Mouse (Mus musculus) heart, embryonic 10.5 days (tissue): Measurements from ENCODE around the gene Tbx21. TPM values are rescaled to one million over a fixed set of nuclear protein-coding genes. Genes with fewer than 3 reads are reported as not detected.

Source experiments
- DNase-seq: peaks from one replicate; pipeline ENCODE4 v3.0.0-alpha.2; 2017; ENCODE audit warnings: low spot score
- H3K27ac ChIP-seq: fragments of 300-500 bp; sonication (generic); 2 replicates; pipeline ENCODE4 v1.5.1; 2016; ENCODE audit warnings: mild to moderate bottlenecking
- H3K27me3 ChIP-seq: fragments of 300-500 bp; sonication (generic); 2 replicates; pipeline ENCODE4 v1.6.1; 2016; ENCODE audit warnings: mild to moderate bottlenecking; ENCODE audit not compliant: poor library complexity, insufficient read depth, severe bottlenecking
- H3K36me3 ChIP-seq: fragments of 300-500 bp; sonication (generic); 2 replicates; pipeline ENCODE4 v1.6.1; 2016; ENCODE audit warnings: mild to moderate bottlenecking, moderate library complexity
- H3K4me1 ChIP-seq: fragments of 300-500 bp; sonication (generic); 2 replicates; pipeline ENCODE4 v1.6.1; 2016; ENCODE audit warnings: mild to moderate bottlenecking
- H3K4me3 ChIP-seq: fragments of 300-500 bp; sonication (generic); 2 replicates; pipeline ENCODE4 v1.5.1; 2016; ENCODE audit warnings: mild to moderate bottlenecking, moderate library complexity
- H3K9me3 ChIP-seq: fragments of 300-500 bp; sonication (generic); 2 replicates; pipeline ENCODE4 v1.6.1; 2016; ENCODE audit warnings: mild to moderate bottlenecking, moderate library complexity
- WGBS: fragments of 180-500 bp; shearing (Covaris S2); methylation state at CpG from one replicate; pipeline ENCODE4 v1.1.7; 2016; 5-methylcytosine and 5-hydroxymethylcytosine counted together
- polyA plus RNA-seq: library from polyadenylated mRNA; unstranded; fragments of >200 nt; fragmentation: Nextera tagmentation; extraction: Ambion mirVana; gene quantifications from 2 replicates; pipeline ENCODE4 v1.2.1, GENCODE M21; 2016

Gene Tbx21
- polyA plus RNA-seq: 0.21 TPM in 1 of 2 replicates, not detected in the other

DNA sequence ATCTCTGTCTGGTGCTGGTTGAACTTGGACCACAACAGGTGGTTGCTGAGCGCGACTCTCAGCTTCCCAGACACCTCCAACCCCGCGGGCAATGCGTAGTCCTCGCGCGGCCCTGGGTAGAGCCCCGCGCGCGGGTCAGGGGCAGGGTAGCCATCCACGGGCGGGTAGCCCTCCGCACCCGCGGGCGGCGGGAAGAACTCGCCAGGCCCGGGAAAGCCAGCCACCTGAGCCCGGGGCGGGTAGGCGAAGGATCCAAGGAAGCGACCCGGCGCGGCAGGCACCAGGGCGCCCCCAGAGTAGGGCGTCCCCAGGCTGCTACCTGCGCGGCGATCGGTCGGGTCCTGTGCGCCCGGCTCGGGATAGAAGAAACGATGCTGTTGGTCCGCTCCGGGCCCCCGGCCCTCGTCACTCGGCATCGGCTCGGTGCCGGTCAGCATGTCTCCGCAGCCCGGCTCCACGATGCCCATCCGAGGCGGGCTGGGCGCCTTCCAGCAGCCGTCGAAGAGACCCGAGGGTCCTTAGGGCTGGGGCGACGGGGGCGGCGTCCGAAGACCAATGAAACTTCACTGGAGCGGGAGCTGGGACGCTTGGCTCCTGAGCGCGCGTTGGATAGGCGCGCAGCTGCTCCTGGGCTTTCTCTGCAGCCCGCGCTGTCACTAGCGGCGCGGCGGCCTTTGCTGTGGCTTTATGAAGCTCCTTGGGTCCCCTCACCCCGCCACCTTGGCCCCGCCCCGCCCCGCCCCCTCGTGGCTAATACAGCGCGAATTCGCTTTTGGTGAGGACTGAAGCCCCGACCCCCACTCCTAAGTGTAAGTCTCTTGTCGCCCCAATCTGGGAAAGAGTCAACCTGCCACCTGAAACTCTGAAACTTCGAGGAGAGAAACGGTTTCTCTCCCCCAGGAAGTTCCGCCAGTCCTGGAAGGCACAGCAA lies at the start of gene Tbx21:
Tbx21 (minus strand) TSS at position 661 of the 931 bp plus-strand sequence.
- WGBS: under 1% methylated on average over 87 of the region's 87 CpGs

DNA sequence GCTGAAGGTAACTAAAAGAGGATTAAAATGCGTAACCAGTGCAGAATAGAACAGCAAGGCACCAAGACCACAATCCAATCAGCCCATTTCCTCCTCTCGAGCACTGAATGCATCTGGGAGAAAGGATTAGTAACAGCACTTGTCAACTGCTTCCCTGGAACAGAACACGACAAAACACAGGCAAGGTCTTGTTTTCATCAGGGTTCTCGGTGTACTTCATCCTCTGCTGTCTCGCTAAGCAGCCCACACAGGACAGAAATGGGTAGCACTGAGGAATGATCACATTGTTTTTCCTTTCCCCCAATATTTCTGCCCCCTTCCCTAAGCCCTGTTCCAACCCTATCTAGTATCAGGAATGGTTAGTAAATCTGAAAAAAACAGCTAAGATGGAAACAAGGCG lies 45.2 kb upstream of the Tbx21 start:
- no peak for DNase-seq

More for the DNA sequence above, at the start of gene Tbx21:
- H3K36me3 ChIP-seq: no peaks in the 10 kb centered on the region
- 0 out of 2 replicates have a peak within 1 kb of the TSS, but pooled peaks have one; percentile 16 for H3K27ac ChIP-seq
- H3K4me1 ChIP-seq: peaks cover 26% of the 10 kb centered on the region
- peaks cover 91% of the 10 kb centered on the region for H3K27me3 ChIP-seq
- peak within 1 kb of the TSS; percentile 58 for H3K4me3 ChIP-seq
- no peak for DNase-seq
- no peaks in the 10 kb centered on the region for H3K9me3 ChIP-seq

DNA sequence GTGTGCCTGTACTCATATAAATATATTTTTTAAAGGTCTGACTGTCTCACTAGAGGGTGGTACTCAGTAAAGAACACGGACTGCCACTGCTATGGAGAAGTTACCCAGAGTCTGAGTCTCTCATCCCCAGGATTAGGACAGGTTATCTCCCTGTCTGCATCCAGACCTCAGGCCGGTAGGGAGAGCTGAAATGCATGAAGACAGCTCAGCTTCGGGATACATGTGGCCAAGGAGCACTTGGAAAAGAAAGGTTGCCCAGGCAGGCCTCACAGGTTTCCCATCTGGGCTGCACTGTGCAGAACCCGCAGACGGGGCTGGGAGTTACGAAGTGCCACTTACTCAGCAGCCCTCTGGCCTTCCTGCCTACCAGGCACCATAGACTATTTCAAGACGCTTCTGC lies 41.9 kb upstream of the Tbx21 start:
- H3K36me3 ChIP-seq: peaks cover 76% of the 10 kb centered on the region
- H3K4me1 ChIP-seq: peaks cover 11% of the 10 kb centered on the region
- H3K9me3 ChIP-seq: no peaks in the 10 kb centered on the region
- no peak for DNase-seq
- no peaks in the 10 kb centered on the region for H3K27me3 ChIP-seq
- 82% methylated on average over 7 of the region's 7 CpGs for WGBS
- no peak overlapping the region for H3K27ac ChIP-seq
- H3K4me3 ChIP-seq: no peak overlapping the region

More for the DNA sequence above, 45.2 kb upstream of the Tbx21 start:
- WGBS: 62% methylated on average over 6 of the region's 6 CpGs
- Histone ChIP-seq H3K27ac (no peak overlapping the region), H3K4me3 (no peak overlapping the region), H3K27me3 (no peaks in the 10 kb centered on the region), H3K4me1 (no peaks in the 10 kb centered on the region), H3K9me3 (no peaks in the 10 kb centered on the region), H3K36me3 (peaks cover 99% of the 10 kb centered on the region)

DNA sequence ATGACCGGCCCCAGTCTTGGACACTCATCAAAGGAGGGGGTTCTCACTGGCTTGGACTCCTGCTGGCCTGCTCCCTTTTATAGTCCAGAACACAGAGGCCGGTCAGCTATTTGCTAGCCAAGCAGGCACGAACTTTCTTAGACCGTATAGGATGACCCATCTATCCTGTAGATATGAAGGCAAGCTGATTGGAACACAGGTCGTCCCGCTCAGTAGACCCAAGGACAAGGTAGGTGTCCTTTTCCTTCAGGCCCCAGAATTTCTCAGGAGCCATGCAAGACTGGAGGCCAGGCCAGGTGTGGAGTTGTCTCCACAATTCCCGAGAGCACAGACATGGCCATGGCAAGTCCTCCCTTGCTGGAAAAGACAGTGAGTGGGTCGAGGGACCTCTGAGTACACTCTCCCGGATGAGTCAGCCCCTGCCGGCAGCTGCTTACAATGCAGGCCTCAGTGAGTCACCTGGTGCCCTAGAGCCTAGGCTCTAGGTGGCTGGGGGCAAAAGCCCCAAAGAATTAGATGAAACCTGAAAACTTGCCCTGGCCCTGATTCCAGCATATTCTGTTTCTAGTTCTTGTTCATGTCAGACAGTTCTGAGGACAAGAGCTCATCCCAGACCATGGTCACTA lies 37.6 kb upstream of the Tbx21 start:
- DNase-seq: no peak
- H3K27me3 ChIP-seq: peaks cover 20% of the 10 kb centered on the region
- peaks cover 35% of the 10 kb centered on the region for H3K36me3 ChIP-seq
- WGBS: 28% methylated on average over 10 of the region's 10 CpGs
- H3K4me3 ChIP-seq: no peak overlapping the region
- H3K9me3 ChIP-seq: no peaks in the 10 kb centered on the region
- H3K27ac ChIP-seq: no peak overlapping the region
- peaks cover 47% of the 10 kb centered on the region for H3K4me1 ChIP-seq

GRCm38 (mm10) chr11:97152023-97152426 lies 36.9 kb upstream of the Tbx21 start:
- peaks cover 51% of the 10 kb centered on the region for H3K4me1 ChIP-seq
- H3K9me3 ChIP-seq: no peaks in the 10 kb centered on the region
- DNase-seq: no peak
- H3K36me3 ChIP-seq: peaks cover 31% of the 10 kb centered on the region
- H3K27me3 ChIP-seq: peaks cover 20% of the 10 kb centered on the region
- WGBS: 1% methylated on average over 11 of the region's 11 CpGs
- peak overlapping the region; percentile 83 for H3K4me3 ChIP-seq
- H3K27ac ChIP-seq: 0 out of 2 replicates have a peak overlapping the region, but pooled peaks have one; percentile 93

GRCm38 (mm10) chr11:97151343-97151801 lies 36.2 kb upstream of the Tbx21 start, which contains the start of gene Tbkbp1:
Gene Tbkbp1 (minus strand): TSS chr11:97151495.
- Histone ChIP-seq H3K36me3 (peaks cover 27% of the 10 kb centered on the region), H3K4me3 (peak within 1 kb of the TSS; percentile 83), H3K9me3 (no peaks in the 10 kb centered on the region), H3K4me1 (peaks cover 55% of the 10 kb centered on the region), H3K27ac (peak within 1 kb of the TSS; percentile 93), H3K27me3 (peaks cover 20% of the 10 kb centered on the region)
- WGBS: 1% methylated on average over 34 of the region's 64 CpGs
- no peak for DNase-seq

- Histone ChIP-seq H3K9me3 (no peaks in the 10 kb centered on the region), H3K4me3 (peak overlapping the region; percentile 83), H3K36me3 (peaks cover 26% of the 10 kb centered on the region), H3K4me1 (peaks cover 62% of the 10 kb centered on the region), H3K27ac (peak overlapping the region; percentile 93), H3K27me3 (peaks cover 25% of the 10 kb centered on the region)
- peak; percentile 84 for DNase-seq
- under 1% methylated on average over 101 of the region's 102 CpGs for WGBS
These were observed 35.5 kb upstream of the Tbx21 start for GRCm38 (mm10) chr11:97150411-97151330.

GRCm38 (mm10) chr11:97149995-97150410 lies 34.9 kb upstream of the Tbx21 start:
- no peaks in the 10 kb centered on the region for H3K9me3 ChIP-seq
- H3K4me1 ChIP-seq: peaks cover 67% of the 10 kb centered on the region
- peaks cover 30% of the 10 kb centered on the region for H3K27me3 ChIP-seq
- DNase-seq: no peak
- H3K36me3 ChIP-seq: peaks cover 25% of the 10 kb centered on the region
- peak overlapping the region; percentile 83 for H3K4me3 ChIP-seq
- 2% methylated on average over 14 of the region's 14 CpGs for WGBS
- H3K27ac ChIP-seq: peak overlapping the region; percentile 93

DNA sequence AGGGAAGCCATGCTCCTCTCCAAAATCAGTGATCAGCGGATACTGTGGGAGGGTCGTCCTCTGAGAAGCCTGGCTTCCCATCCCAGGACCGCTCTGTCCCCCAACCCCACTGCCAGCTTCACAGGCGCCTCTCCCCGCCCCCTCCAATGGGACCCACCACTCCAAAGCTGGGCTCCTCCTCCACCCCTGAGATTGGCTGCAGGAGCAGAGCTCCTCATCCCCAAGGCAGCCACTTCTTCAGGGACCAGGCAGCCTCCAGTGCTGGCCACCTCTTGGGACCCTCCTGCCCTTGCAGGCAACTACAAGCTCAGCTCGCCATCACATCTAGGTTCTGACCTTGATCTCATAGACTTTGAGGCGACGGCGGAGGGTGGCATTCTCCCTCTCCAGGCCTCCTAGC lies 33.9 kb upstream of the Tbx21 start:
- WGBS: 17% methylated on average over 9 of the region's 9 CpGs
- peaks cover 32% of the 10 kb centered on the region for H3K27me3 ChIP-seq
- peaks cover 74% of the 10 kb centered on the region for H3K4me1 ChIP-seq
- DNase-seq: no peak
- peaks cover 27% of the 10 kb centered on the region for H3K36me3 ChIP-seq
- H3K4me3 ChIP-seq: peak overlapping the region; percentile 83
- no peaks in the 10 kb centered on the region for H3K9me3 ChIP-seq
- H3K27ac ChIP-seq: peak overlapping the region; percentile 93

DNA sequence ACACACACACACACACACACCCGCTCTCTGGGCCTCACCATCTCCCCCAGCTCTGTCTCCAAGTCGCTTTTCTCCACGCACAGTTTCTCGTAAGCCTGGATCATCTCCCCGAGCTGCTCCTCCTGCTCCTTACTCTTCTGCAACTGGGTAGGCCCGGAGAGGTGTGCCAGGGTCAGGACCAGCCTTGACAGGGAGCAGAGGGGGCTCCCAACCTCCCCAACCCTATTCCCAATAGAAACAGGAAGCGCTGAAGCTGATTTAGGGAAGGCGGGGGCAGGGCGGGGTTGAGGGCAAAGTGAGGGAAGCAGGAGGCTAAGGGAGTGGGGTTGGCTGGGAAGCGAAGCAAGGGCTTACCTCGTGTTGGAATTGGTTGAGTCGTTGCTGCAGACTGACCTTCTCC lies 33.5 kb upstream of the Tbx21 start:
- Histone ChIP-seq H3K36me3 (peaks cover 31% of the 10 kb centered on the region), H3K9me3 (no peaks in the 10 kb centered on the region), H3K4me3 (peak overlapping the region; percentile 83), H3K4me1 (peaks cover 78% of the 10 kb centered on the region), H3K27ac (peak overlapping the region; percentile 93), H3K27me3 (peaks cover 35% of the 10 kb centered on the region)
- 28% methylated on average over 12 of the region's 12 CpGs for WGBS
- DNase-seq: no peak

- DNase-seq: no peak
- Histone ChIP-seq H3K9me3 (no peaks in the 10 kb centered on the region), H3K27ac (no peak overlapping the region), H3K4me3 (no peak overlapping the region), H3K27me3 (peaks cover 37% of the 10 kb centered on the region), H3K36me3 (peaks cover 35% of the 10 kb centered on the region), H3K4me1 (peaks cover 75% of the 10 kb centered on the region)
- 73% methylated on average over 8 of the region's 8 CpGs for WGBS
These were observed 32.2 kb upstream of the Tbx21 start for GRCm38 (mm10) chr11:97147333-97147732.

DNA sequence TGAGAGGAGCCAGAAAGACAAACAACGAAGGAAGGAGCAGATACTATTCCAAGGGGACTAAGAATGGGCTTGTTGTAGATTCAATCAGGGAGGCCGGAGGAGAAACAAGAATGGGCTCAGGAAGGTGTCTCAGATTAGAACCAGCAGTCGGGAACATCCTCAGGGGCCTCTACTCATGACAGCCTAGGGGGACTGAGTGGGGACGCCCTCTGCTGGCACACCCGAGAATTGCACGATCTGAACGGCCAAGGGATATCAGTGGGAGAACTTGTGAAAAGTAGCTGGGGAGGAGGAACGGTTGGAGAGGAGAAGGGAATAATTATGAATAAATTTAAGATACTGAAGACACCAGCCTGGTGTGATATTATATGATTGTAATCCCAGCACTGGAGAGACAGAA lies 31.6 kb upstream of the Tbx21 start:
- peaks cover 69% of the 10 kb centered on the region for H3K4me1 ChIP-seq
- peak overlapping the region; percentile 27 for H3K4me3 ChIP-seq

More for the DNA sequence above, 31.6 kb upstream of the Tbx21 start:
- no peaks in the 10 kb centered on the region for H3K9me3 ChIP-seq
- 5% methylated on average over 8 of the region's 8 CpGs for WGBS
- H3K27me3 ChIP-seq: peaks cover 43% of the 10 kb centered on the region
- H3K27ac ChIP-seq: no peak overlapping the region
- peak; percentile 86 for DNase-seq
- peaks cover 39% of the 10 kb centered on the region for H3K36me3 ChIP-seq
